Mouse (Mus musculus): ENCODE measurements around the gene Susd2. TPM values are rescaled to one million over a fixed set of nuclear protein-coding genes. Genes with fewer than 3 reads are reported as not detected.

Susd2 gene
- polyA plus RNA-seq, 1 experiment from 2014 or later, result 10.1 TPM

DNA sequence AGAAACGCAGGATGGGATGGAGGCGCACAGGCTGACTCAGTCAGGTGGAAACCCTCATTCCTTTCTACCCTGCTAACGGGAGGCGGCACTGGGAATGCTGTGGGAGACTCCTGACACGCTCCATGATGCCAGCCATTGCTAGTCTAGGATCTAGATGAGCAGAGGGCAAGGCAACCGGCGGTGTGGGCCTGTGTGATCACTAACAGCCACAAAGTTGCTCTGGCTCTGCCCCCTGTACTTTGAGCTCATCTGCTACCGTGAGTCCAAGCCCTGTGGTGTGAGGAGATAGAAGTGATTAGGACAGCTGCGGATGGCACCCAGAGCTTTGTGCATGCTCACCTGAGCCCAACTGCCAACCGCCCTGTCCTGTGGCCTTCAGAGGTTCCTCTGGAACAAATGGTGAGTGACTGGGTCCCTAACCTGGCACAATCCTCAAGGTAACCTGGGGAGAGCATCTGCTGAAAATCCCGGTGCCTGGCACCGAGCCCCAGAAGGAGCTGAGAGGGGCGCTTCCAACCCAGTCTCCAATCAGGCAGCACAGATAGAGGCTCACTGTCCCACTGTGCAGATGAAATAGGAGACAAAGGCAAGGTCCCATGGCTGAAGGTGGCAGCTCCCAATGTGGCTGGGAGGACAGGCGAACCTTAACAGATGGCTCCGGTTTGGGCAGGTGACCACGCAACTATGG, 7.7 kb upstream of the Susd2 start:
- no peaks in the 10 kb centered on the region for H3K9me3 ChIP-seq (replicated peaks)
- WGBS, result 95% methylated on average over 16 of the region's 16 CpGs

GRCm38 (mm10) chr10:75650306-75650902, 6.6 kb upstream of the Susd2 start:
- H3K9me3 ChIP-seq (replicated peaks), result no peaks in the 10 kb centered on the region
- no peaks in the 10 kb centered on the region for H3K27me3 ChIP-seq
- ATAC-seq (ENCODE audit: insufficient number of reproducible peaks, low FRiP score, low TSS enrichment, low read depth), result no peak
- H3K27ac ChIP-seq (replicated peaks), result no peak overlapping the region
- no peak overlapping the region for H3K4me2 ChIP-seq (replicated peaks)
- H3K9ac ChIP-seq, result no peak overlapping the region
- H3K4me3 ChIP-seq (replicated peaks), result no peak overlapping the region
- peaks cover 87% of the 10 kb centered on the region for H3K36me3 ChIP-seq
- H3K4me1 ChIP-seq, result no peaks in the 10 kb centered on the region
- 92% methylated on average over 6 of the region's 6 CpGs for WGBS

More for the DNA sequence above, 7.7 kb upstream of the Susd2 start:
- no peak for ATAC-seq (ENCODE audit: insufficient number of reproducible peaks, low FRiP score, low TSS enrichment, low read depth)
- Histone ChIP-seq H3K4me3 (replicated peaks) (no peak overlapping the region), H3K4me1 (no peaks in the 10 kb centered on the region), H3K27me3 (no peaks in the 10 kb centered on the region), H3K9ac (no peak overlapping the region), H3K36me3 (peaks cover 94% of the 10 kb centered on the region), H3K27ac (replicated peaks) (no peak overlapping the region), H3K4me2 (replicated peaks) (no peak overlapping the region)

- Histone ChIP-seq H3K4me2 (replicated peaks) (no peak overlapping the region), H3K27ac (replicated peaks) (no peak overlapping the region), H3K9ac (no peak overlapping the region), H3K9me3 (replicated peaks) (no peaks in the 10 kb centered on the region), H3K36me3 (peaks cover 81% of the 10 kb centered on the region), H3K27me3 (no peaks in the 10 kb centered on the region), H3K4me3 (replicated peaks) (no peak overlapping the region), H3K4me1 (no peaks in the 10 kb centered on the region)
- WGBS, result 90% methylated on average over 4 of the region's 4 CpGs
- ATAC-seq (ENCODE audit: insufficient number of reproducible peaks, low FRiP score, low TSS enrichment, low read depth), result no peak
Measured at GRCm38 (mm10) chr10:75649406-75649995, 5.7 kb upstream of the Susd2 start.

GRCm38 (mm10) chr10:75649001-75649400, 5.2 kb upstream of the Susd2 start:
- Histone ChIP-seq H3K27me3 (no peaks in the 10 kb centered on the region), H3K36me3 (peaks cover 76% of the 10 kb centered on the region), H3K27ac (replicated peaks) (no peak overlapping the region), H3K9me3 (replicated peaks) (no peaks in the 10 kb centered on the region), H3K9ac (no peak overlapping the region), H3K4me1 (peaks cover 5% of the 10 kb centered on the region; the same call in 1 of the 2 replicates), H3K4me2 (replicated peaks) (no peak overlapping the region), H3K4me3 (replicated peaks) (no peak overlapping the region)
- 84% methylated on average over 7 of the region's 7 CpGs for WGBS
- no peak for ATAC-seq (ENCODE audit: insufficient number of reproducible peaks, low FRiP score, low TSS enrichment, low read depth)

GRCm38 (mm10) chr10:75648091-75648490, 4.3 kb upstream of the Susd2 start:
- Histone ChIP-seq H3K4me1 (peaks cover 14% of the 10 kb centered on the region), H3K27ac (replicated peaks) (no peak overlapping the region), H3K36me3 (peaks cover 67% of the 10 kb centered on the region), H3K9me3 (replicated peaks) (no peaks in the 10 kb centered on the region), H3K4me3 (replicated peaks) (no peak overlapping the region), H3K9ac (no peak overlapping the region), H3K27me3 (no peaks in the 10 kb centered on the region), H3K4me2 (replicated peaks) (no peak overlapping the region)
- WGBS, result 87% methylated on average over 6 of the region's 6 CpGs
- ATAC-seq (ENCODE audit: insufficient number of reproducible peaks, low FRiP score, low TSS enrichment, low read depth), result no peak

GRCm38 (mm10) chr10:75647362-75647761, 3.6 kb upstream of the Susd2 start:
- 69% methylated on average over 3 of the region's 3 CpGs for WGBS
- H3K4me3 ChIP-seq (replicated peaks), result no peak overlapping the region
- H3K27ac ChIP-seq (replicated peaks), result peak overlapping the region; percentile 34; the same call in 1 of the 2 replicates
- peaks cover 15% of the 10 kb centered on the region for H3K4me1 ChIP-seq
- no peak for ATAC-seq (ENCODE audit: insufficient number of reproducible peaks, low FRiP score, low TSS enrichment, low read depth)
- H3K27me3 ChIP-seq, result no peaks in the 10 kb centered on the region
- no peak overlapping the region for H3K4me2 ChIP-seq (replicated peaks)
- no peaks in the 10 kb centered on the region for H3K9me3 ChIP-seq (replicated peaks)
- H3K9ac ChIP-seq, result no peak overlapping the region
- H3K36me3 ChIP-seq, result peaks cover 60% of the 10 kb centered on the region

DNA sequence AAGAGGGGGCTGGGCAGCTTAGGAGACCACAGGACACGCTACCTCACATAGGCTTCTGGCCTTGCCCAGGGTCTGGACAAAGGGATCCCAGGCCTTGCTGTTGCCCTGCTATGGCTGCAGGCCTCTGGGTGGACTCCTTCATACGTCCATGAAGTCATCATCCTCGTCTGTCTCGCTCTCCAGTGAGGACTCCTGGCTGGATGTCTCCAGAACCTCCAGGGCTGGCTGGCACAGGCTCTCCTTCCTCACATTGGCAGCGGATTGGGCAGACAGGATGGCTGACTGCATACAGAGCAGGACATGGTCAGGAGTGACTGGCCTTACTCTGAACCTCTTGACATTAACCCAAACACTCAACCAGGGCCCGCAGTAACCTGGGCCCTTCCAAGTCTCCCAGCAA, 2.6 kb upstream of the Susd2 start:
- H3K9me3 ChIP-seq (replicated peaks), result no peaks in the 10 kb centered on the region
- H3K9ac ChIP-seq, result no peak overlapping the region
- H3K27me3 ChIP-seq, result no peaks in the 10 kb centered on the region
- no peak overlapping the region for H3K27ac ChIP-seq (replicated peaks)
- no peak for ATAC-seq (ENCODE audit: insufficient number of reproducible peaks, low FRiP score, low TSS enrichment, low read depth)
- no peak overlapping the region for H3K4me3 ChIP-seq (replicated peaks)
- peaks cover 50% of the 10 kb centered on the region for H3K36me3 ChIP-seq
- 92% methylated on average over 6 of the region's 6 CpGs for WGBS
- no peak overlapping the region for H3K4me2 ChIP-seq (replicated peaks)
- peaks cover 15% of the 10 kb centered on the region for H3K4me1 ChIP-seq

DNA sequence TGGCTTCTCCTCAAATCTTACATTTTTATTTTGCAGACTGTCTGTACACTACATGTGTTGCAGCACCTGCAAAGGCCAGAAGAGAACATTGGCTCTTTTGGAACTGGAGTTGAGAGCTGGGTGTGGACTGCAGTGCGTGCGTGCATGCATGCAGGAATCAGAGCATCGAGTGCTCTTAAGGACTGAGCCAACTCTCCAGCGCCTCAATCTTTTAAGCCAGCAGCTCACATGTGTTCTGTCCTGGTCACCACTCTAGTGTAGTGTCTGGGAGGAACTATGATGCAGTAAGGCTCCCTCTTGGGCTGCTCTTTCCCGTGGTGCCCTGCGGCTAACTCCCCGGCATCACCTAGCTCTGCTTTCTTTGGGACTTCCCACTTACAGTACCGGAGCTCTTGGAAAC, 1.8 kb upstream of the Susd2 start:
- peaks cover 42% of the 10 kb centered on the region for H3K36me3 ChIP-seq
- H3K9ac ChIP-seq, result no peak overlapping the region
- H3K4me2 ChIP-seq (replicated peaks), result no peak overlapping the region
- ATAC-seq (ENCODE audit: insufficient number of reproducible peaks, low FRiP score, low TSS enrichment, low read depth), result no peak
- peaks cover 15% of the 10 kb centered on the region for H3K4me1 ChIP-seq
- H3K27ac ChIP-seq (replicated peaks), result no peak overlapping the region
- no peaks in the 10 kb centered on the region for H3K9me3 ChIP-seq (replicated peaks)
- no peaks in the 10 kb centered on the region for H3K27me3 ChIP-seq
- no peak overlapping the region for H3K4me3 ChIP-seq (replicated peaks)
- WGBS, result 91% methylated on average over 8 of the region's 8 CpGs

DNA sequence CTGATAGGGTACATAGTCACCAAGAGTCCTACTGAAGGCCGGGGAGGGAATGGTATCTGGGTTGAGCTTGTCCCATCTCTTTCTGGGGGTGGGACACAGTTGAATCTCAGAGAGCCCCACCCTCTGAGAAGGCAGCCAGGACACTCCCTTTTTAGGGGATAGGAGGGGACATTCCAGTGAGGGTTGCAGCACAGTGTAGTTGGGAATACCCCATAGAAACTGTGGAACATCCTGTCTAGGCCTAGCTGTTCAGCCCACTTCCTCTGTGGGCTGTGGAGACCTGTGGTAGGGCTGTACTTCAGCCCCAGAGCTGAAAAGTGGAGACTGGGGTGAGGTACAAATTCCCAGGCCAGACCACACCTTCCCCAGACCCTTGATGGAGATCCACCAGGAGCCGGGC, 917 bp downstream of the Susd2 start:
- Histone ChIP-seq H3K4me1 (peaks cover 15% of the 10 kb centered on the region), H3K27me3 (no peaks in the 10 kb centered on the region), H3K9me3 (replicated peaks) (no peaks in the 10 kb centered on the region), H3K36me3 (peaks cover 18% of the 10 kb centered on the region), H3K27ac (replicated peaks) (no peak overlapping the region), H3K9ac (no peak overlapping the region), H3K4me2 (replicated peaks) (no peak overlapping the region), H3K4me3 (replicated peaks) (no peak overlapping the region)
- no peak for ATAC-seq (ENCODE audit: insufficient number of reproducible peaks, low FRiP score, low TSS enrichment, low read depth)
- whole genome bisulfite sequencing, result 96% methylated on average over 2 of the region's 2 CpGs

- H3K36me3 ChIP-seq, result peaks cover 13% of the 10 kb centered on the region
- no peak overlapping the region for H3K4me2 ChIP-seq (replicated peaks)
- no peak overlapping the region for H3K9ac ChIP-seq
- no peaks in the 10 kb centered on the region for H3K27me3 ChIP-seq
- no peak overlapping the region for H3K4me3 ChIP-seq (replicated peaks)
- ATAC-seq (ENCODE audit: insufficient number of reproducible peaks, low FRiP score, low TSS enrichment, low read depth), result no peak
- H3K27ac ChIP-seq (replicated peaks), result no peak overlapping the region
- WGBS, result 83% methylated on average over 9 of the region's 9 CpGs
- H3K9me3 ChIP-seq (replicated peaks), result no peaks in the 10 kb centered on the region
- H3K4me1 ChIP-seq, result peaks cover 15% of the 10 kb centered on the region
Measured at GRCm38 (mm10) chr10:75642436-75642835, 1.4 kb downstream of the Susd2 start.

GRCm38 (mm10) chr10:75641721-75642222, 2.0 kb downstream of the Susd2 start:
- Histone ChIP-seq H3K9me3 (replicated peaks) (no peaks in the 10 kb centered on the region), H3K4me3 (replicated peaks) (no peak overlapping the region), H3K27me3 (no peaks in the 10 kb centered on the region), H3K9ac (no peak overlapping the region), H3K36me3 (peaks cover 8% of the 10 kb centered on the region), H3K27ac (replicated peaks) (no peak overlapping the region), H3K4me1 (peaks cover 15% of the 10 kb centered on the region), H3K4me2 (replicated peaks) (no peak overlapping the region)
- WGBS, result 81% methylated on average over 7 of the region's 7 CpGs
- no peak for ATAC-seq (ENCODE audit: insufficient number of reproducible peaks, low FRiP score, low TSS enrichment, low read depth)
